Mouse (Mus musculus): ENCODE data around the gene Sf3b3. TPM values are rescaled to one million over a fixed set of nuclear protein-coding genes. Genes with fewer than 3 reads are reported as not detected.
"Not testable (repeated sequence)": the region's sequence is repeated elsewhere in the genome, so short reads cannot be mapped to it uniquely, and the experiment has no call there.

Gene Sf3b3
- polyA plus RNA-seq, 1 experiment from 2014 or later = 88.1 TPM

DNA sequence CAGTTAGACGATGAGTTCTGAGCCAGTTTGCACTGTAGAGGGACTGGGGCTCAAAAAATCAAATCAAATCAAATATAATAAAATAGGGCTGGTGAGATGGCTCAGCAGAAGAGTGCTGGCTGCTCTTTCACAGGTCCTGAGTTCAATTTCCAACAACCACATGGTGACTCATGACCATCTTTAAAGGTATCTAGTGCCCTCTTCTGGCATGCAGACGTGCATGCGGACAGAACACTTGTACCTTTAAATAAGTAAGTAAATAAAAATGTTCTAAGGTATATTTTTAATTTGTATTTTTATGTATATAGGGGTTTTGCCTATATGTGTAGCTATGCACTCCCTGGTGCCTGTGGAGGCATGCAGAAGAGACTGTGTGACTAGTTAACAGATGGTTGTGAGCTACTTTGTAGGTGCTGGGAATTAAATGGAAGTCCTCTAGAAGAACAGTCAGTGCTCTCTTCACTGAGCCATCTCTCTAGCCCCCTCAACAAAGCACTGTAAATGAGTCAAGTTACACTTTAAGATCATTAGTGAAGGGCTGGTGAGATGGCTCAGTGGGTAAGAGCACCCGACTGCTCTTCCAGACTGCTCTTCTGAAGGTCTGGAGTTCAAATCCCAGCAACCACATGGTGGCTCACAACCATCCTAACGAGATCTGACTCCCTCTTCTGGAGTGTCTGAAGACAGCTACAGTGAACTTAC lies 10.3 kb upstream of the Sf3b3 start:
- Histone ChIP-seq H3K9me3 (replicated peaks; ENCODE audit: control insufficient read depth, low read length) (no peaks in the 10 kb centered on the region), H3K36me3 (ENCODE audit: control insufficient read depth, insufficient read depth) (peaks cover 74% of the 10 kb centered on the region), H3K9ac (ENCODE audit: low read length) (no peak overlapping the region), H3K27ac (ENCODE audit: low read length) (no peak overlapping the region), H3K4me1 (ENCODE audit: control insufficient read depth, insufficient read depth, low read length) (no peaks in the 10 kb centered on the region), H3K4me2 (ENCODE audit: low read depth, low read length) (no peak overlapping the region), H3K4me3 (ENCODE audit: low read length) (no peak overlapping the region), H3K27me3 (ENCODE audit: control insufficient read depth, insufficient read depth, low read length) (no peaks in the 10 kb centered on the region)
- ATAC-seq (replicated peaks; ENCODE audit: extremely low read depth, insufficient read depth, low FRiP score) = no peak
- WGBS = 84% methylated on average over 4 of the region's 5 CpGs

GRCm38 (mm10) chr8:110856073-110856472 lies 9.5 kb upstream of the Sf3b3 start:
- not testable (repeated sequence) for H3K9ac ChIP-seq (ENCODE audit: low read length); H3K4me2 ChIP-seq (ENCODE audit: low read depth, low read length); H3K4me1 ChIP-seq (ENCODE audit: control insufficient read depth, insufficient read depth, low read length); H3K27me3 ChIP-seq (ENCODE audit: control insufficient read depth, insufficient read depth, low read length); H3K27ac ChIP-seq (ENCODE audit: low read length); H3K9me3 ChIP-seq (replicated peaks; ENCODE audit: control insufficient read depth, low read length); H3K4me3 ChIP-seq (ENCODE audit: low read length); ATAC-seq (replicated peaks; ENCODE audit: extremely low read depth, insufficient read depth, low FRiP score)
- WGBS = 94% methylated on average over 4 of the region's 4 CpGs
- peaks cover 76% of the 10 kb centered on the region for H3K36me3 ChIP-seq (ENCODE audit: control insufficient read depth, insufficient read depth)

DNA sequence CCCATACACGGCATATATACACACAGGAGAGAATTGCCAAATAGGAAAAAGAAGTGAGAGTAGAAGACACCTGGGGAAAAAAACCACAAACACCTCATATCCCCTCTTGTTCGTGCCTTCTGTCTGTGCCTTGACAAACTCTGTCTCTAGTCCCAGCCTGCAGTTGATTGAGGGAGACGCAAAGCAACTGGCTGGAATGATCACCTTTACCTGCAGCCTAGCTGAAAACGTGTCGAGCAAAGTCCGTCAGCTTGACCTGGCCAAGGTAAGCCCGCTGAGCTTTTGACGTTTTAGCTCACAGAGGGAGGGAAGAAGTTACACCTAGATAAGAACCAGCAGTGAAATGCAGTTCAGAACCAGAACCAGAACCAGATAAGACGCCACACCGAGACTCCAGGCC lies 4.6 kb upstream of the Sf3b3 start:
- Histone ChIP-seq H3K9me3 (replicated peaks; ENCODE audit: control insufficient read depth, low read length) (no peaks in the 10 kb centered on the region), H3K36me3 (ENCODE audit: control insufficient read depth, insufficient read depth) (peaks cover 55% of the 10 kb centered on the region), H3K4me2 (ENCODE audit: low read depth, low read length) (no peak overlapping the region), H3K9ac (ENCODE audit: low read length) (no peak overlapping the region), H3K27ac (ENCODE audit: low read length) (no peak overlapping the region), H3K27me3 (ENCODE audit: control insufficient read depth, insufficient read depth, low read length) (no peaks in the 10 kb centered on the region), H3K4me1 (ENCODE audit: control insufficient read depth, insufficient read depth, low read length) (peaks cover 8% of the 10 kb centered on the region), H3K4me3 (ENCODE audit: low read length) (no peak overlapping the region)
- no peak for ATAC-seq (replicated peaks; ENCODE audit: extremely low read depth, insufficient read depth, low FRiP score)
- WGBS = 92% methylated on average over 10 of the region's 10 CpGs

DNA sequence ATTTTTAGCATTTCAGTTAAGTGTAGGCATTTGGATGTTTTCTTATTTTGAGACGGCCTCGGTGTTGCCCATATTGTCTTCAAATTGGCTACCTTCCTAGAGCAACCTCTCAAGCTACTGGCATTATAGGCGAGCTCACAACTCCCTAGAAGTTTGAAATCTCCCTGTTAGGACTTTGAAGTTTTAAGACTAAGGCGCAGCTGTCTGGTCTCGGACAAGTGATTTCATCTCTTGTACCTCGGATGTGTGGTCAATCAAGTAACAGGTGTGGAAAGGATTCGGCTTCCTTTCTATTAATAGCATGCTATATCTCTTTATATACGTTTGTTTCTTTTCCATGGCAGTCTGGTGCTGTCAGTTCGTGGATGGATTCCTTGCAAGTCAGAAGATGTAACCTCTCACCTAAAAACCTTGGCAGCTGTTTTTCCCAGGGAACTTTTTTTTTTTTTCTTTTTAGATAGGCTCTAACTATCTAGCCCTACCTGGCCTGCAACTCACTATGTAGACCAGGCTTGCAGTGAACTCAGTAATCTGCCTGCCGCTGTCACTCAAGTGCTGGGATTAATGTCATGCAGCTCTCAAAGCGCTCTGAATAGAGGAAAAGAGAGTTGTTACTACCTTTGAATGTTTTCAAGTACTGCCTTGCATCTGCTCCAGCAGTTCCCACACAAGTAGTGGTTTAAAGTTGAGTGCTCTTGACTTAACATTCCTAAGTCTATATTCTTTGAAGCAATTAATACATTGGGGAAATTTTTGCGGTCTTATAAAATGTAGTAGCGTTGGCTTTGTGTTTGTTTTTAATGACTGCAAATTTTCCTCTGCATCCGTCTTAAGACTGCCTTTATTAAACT lies 1.3 kb upstream of the Sf3b3 start:
- no peak overlapping the region for H3K27ac ChIP-seq (ENCODE audit: low read length)
- ATAC-seq (replicated peaks; ENCODE audit: extremely low read depth, insufficient read depth, low FRiP score) = no peak
- peak overlapping the region; percentile 89 for H3K9ac ChIP-seq (ENCODE audit: low read length)
- peaks cover 21% of the 10 kb centered on the region for H3K4me1 ChIP-seq (ENCODE audit: control insufficient read depth, insufficient read depth, low read length)
- WGBS = 32% methylated on average over 14 of the region's 14 CpGs
- peak overlapping the region; percentile 89 for H3K4me2 ChIP-seq (ENCODE audit: low read depth, low read length)
- no peaks in the 10 kb centered on the region for H3K9me3 ChIP-seq (replicated peaks; ENCODE audit: control insufficient read depth, low read length)
- no peaks in the 10 kb centered on the region for H3K27me3 ChIP-seq (ENCODE audit: control insufficient read depth, insufficient read depth, low read length)
- peak overlapping the region; percentile 74 for H3K4me3 ChIP-seq (ENCODE audit: low read length)
- peaks cover 46% of the 10 kb centered on the region for H3K36me3 ChIP-seq (ENCODE audit: control insufficient read depth, insufficient read depth)

- H3K9me3 ChIP-seq (replicated peaks; ENCODE audit: control insufficient read depth, low read length) = no peaks in the 10 kb centered on the region
- peak overlapping the region; percentile 89 for H3K9ac ChIP-seq (ENCODE audit: low read length)
- H3K4me2 ChIP-seq (ENCODE audit: low read depth, low read length) = peak overlapping the region; percentile 89
- no peaks in the 10 kb centered on the region for H3K27me3 ChIP-seq (ENCODE audit: control insufficient read depth, insufficient read depth, low read length)
- H3K4me3 ChIP-seq (ENCODE audit: low read length) = peak overlapping the region; percentile 74
- peak overlapping the region; percentile 86 for H3K27ac ChIP-seq (ENCODE audit: low read length)
- peaks cover 44% of the 10 kb centered on the region for H3K36me3 ChIP-seq (ENCODE audit: control insufficient read depth, insufficient read depth)
- peaks cover 21% of the 10 kb centered on the region for H3K4me1 ChIP-seq (ENCODE audit: control insufficient read depth, insufficient read depth, low read length)
- WGBS = under 1% methylated on average over 13 of the region's 13 CpGs
- ATAC-seq (replicated peaks; ENCODE audit: extremely low read depth, insufficient read depth, low FRiP score) = peak; percentile 46
Observed at GRCm38 (mm10) chr8:110847171-110847549, 573 bp upstream of the Sf3b3 start.

DNA sequence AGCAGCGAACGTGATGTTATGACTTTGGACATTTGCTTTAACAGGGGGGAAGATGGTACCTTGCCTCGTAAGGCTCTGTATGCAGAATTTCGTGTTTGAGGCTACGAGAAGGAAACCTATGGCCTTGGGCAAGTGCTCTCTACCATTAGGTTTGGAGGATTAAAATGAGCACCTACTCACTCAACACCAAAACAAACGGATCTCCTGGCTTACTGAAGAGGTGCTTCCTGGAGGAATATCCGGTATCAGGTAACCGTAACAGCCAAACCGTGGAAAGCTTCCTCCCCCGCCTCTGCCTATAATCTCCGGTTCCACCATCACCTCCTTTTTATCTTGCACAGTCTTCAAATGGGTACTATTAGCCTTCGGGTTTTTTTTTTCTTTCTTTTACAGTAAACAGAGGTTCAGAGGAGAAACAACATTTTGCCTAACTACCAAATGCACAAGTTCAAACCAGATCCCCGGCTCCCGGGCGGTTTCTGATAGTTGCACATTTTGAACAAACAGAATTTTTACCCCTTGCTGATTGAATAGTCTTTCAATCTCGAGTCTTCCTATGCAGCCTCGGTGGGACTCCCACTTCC lies 674 bp downstream of the Sf3b3 start:
- peaks cover 21% of the 10 kb centered on the region for H3K4me1 ChIP-seq (ENCODE audit: control insufficient read depth, insufficient read depth, low read length)
- peak overlapping the region; percentile 86 for H3K27ac ChIP-seq (ENCODE audit: low read length)
- no peak for ATAC-seq (replicated peaks; ENCODE audit: extremely low read depth, insufficient read depth, low FRiP score)
- H3K4me2 ChIP-seq (ENCODE audit: low read depth, low read length) = peak overlapping the region; percentile 94
- H3K36me3 ChIP-seq (ENCODE audit: control insufficient read depth, insufficient read depth) = peaks cover 43% of the 10 kb centered on the region
- peak overlapping the region; percentile 89 for H3K9ac ChIP-seq (ENCODE audit: low read length)
- no peaks in the 10 kb centered on the region for H3K27me3 ChIP-seq (ENCODE audit: control insufficient read depth, insufficient read depth, low read length)
- H3K9me3 ChIP-seq (replicated peaks; ENCODE audit: control insufficient read depth, low read length) = no peaks in the 10 kb centered on the region
- H3K4me3 ChIP-seq (ENCODE audit: low read length) = peak overlapping the region; percentile 74
- WGBS = 5% methylated on average over 17 of the region's 17 CpGs

DNA sequence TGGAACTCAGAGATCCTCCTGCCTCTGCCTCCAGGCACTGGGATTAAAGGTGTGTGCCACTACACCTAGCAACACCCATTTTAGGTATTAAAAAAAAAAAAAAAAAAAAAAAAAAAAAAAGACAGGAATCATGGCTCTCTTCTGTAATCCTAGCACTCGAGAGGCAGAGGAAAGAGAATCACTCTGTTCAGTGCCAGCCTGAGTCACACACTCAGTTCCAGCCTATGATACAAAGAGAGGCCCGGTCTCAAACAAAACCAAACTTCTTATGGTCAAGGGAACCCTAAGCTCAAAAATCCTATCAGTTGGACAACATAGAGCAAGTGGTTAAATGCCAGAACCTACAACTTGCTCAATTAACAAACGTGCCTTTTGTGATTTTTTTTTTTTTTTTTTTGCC lies 1.6 kb downstream of the Sf3b3 start:
- H3K4me2 ChIP-seq (ENCODE audit: low read depth, low read length) = peak overlapping the region; percentile 94
- 76% methylated on average over 3 of the region's 3 CpGs for WGBS
- peaks cover 21% of the 10 kb centered on the region for H3K4me1 ChIP-seq (ENCODE audit: control insufficient read depth, insufficient read depth, low read length)
- H3K36me3 ChIP-seq (ENCODE audit: control insufficient read depth, insufficient read depth) = peaks cover 41% of the 10 kb centered on the region
- no peaks in the 10 kb centered on the region for H3K27me3 ChIP-seq (ENCODE audit: control insufficient read depth, insufficient read depth, low read length)
- ATAC-seq (replicated peaks; ENCODE audit: extremely low read depth, insufficient read depth, low FRiP score) = no peak
- H3K4me3 ChIP-seq (ENCODE audit: low read length) = peak overlapping the region; percentile 16
- H3K9ac ChIP-seq (ENCODE audit: low read length) = peak overlapping the region; percentile 11; the same call in 1 of the 2 replicates
- H3K9me3 ChIP-seq (replicated peaks; ENCODE audit: control insufficient read depth, low read length) = no peaks in the 10 kb centered on the region
- no peak overlapping the region for H3K27ac ChIP-seq (ENCODE audit: low read length)

DNA sequence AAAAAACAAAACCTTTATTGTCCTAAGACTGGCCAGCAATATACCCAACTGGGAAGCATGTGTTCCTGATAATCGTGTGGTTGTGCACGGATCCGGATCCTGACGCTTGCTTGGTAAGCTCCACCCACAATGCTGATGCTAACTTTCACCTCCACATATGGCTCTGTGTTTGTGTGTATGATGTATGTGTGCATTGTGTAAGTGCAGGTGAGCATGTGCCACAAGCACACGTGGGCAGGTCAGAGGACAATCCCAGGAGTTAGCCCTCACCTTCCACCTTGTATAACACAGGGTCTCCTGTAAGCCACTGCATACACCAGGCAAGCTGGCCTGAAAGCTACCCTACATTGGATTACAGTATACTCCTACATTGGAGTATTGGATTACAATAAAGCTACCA lies 3.4 kb downstream of the Sf3b3 start:
- ATAC-seq (replicated peaks; ENCODE audit: extremely low read depth, insufficient read depth, low FRiP score) = no peak
- Histone ChIP-seq H3K9ac (ENCODE audit: low read length) (no peak overlapping the region), H3K27me3 (ENCODE audit: control insufficient read depth, insufficient read depth, low read length) (no peaks in the 10 kb centered on the region), H3K36me3 (ENCODE audit: control insufficient read depth, insufficient read depth) (peaks cover 52% of the 10 kb centered on the region), H3K27ac (ENCODE audit: low read length) (no peak overlapping the region), H3K9me3 (replicated peaks; ENCODE audit: control insufficient read depth, low read length) (no peaks in the 10 kb centered on the region), H3K4me3 (ENCODE audit: low read length) (no peak overlapping the region), H3K4me1 (ENCODE audit: control insufficient read depth, insufficient read depth, low read length) (peaks cover 20% of the 10 kb centered on the region), H3K4me2 (ENCODE audit: low read depth, low read length) (no peak overlapping the region)
- WGBS = 70% methylated on average over 5 of the region's 5 CpGs

Measured in heart, embryonic 16.5 days (tissue).